Mouse (Mus musculus) limb, embryonic 14.5 days (tissue): ENCODE measurements around the gene Zfp202. TPM values are rescaled to one million over a fixed set of nuclear protein-coding genes. Genes with fewer than 3 reads are reported as not detected.
"Not testable (repeated sequence)": the region's sequence is repeated elsewhere in the genome, so short reads cannot be mapped to it uniquely, and the experiment has no call there.

Experiments used
- ATAC-seq: fragments of 200-750 bp; cut with Nextera tagmentation; 2 replicates; pipeline ENCODE4 v1.8.0; 2017; ENCODE audit warnings: low read depth, moderate number of reproducible peaks, moderate TSS enrichment; ENCODE audit not compliant: low FRiP score
- DNase-seq: peaks from one replicate; pipeline ENCODE4 v3.0.0-alpha.2; 2015; ENCODE audit warnings: low spot score
- H3K27ac ChIP-seq: fragments of 300-500 bp; sonication (generic); replicated peaks from 2 replicates; pipeline ENCODE4 v1.5.1; 2014; ENCODE audit warnings: low read depth, mild to moderate bottlenecking, low read length, moderate library complexity, mixed read lengths
- H3K27me3 ChIP-seq: fragments of 300-500 bp; sonication (generic); 2 replicates; pipeline ENCODE4 v1.6.1; 2014; ENCODE audit warnings: low read length, mixed read lengths; ENCODE audit not compliant: control insufficient read depth, insufficient read depth
- H3K36me3 ChIP-seq: fragments of 300-500 bp; sonication (generic); 2 replicates; pipeline ENCODE4 v1.6.1; 2014; ENCODE audit warnings: mild to moderate bottlenecking, low read length, moderate library complexity, mixed read lengths; ENCODE audit not compliant: control insufficient read depth, insufficient read depth
- H3K4me1 ChIP-seq: fragments of 300-500 bp; sonication (generic); 2 replicates; pipeline ENCODE4 v1.6.1; 2014; ENCODE audit warnings: antibody characterized with exemption, low read length, mixed read lengths; ENCODE audit not compliant: control insufficient read depth, insufficient read depth
- H3K4me2 ChIP-seq: fragments of 300-500 bp; sonication (generic); replicated peaks from 2 replicates; pipeline ENCODE4 v1.6.1; 2014; ENCODE audit warnings: low read depth, mild to moderate bottlenecking, low read length, moderate library complexity; ENCODE audit not compliant: severe bottlenecking
- H3K4me3 ChIP-seq: fragments of 300-500 bp; sonication (generic); replicated peaks from 2 replicates; pipeline ENCODE4 v1.5.1; 2014; ENCODE audit warnings: low read length
- H3K9ac ChIP-seq: fragments of 300-500 bp; sonication (generic); 2 replicates; pipeline ENCODE4 v1.6.1; 2014; ENCODE audit warnings: mild to moderate bottlenecking, low read depth, low read length, moderate library complexity; ENCODE audit not compliant: severe bottlenecking
- H3K9me3 ChIP-seq: fragments of 300-500 bp; sonication (generic); 2 replicates; pipeline ENCODE4 v1.6.1; 2016; ENCODE audit warnings: low read length; ENCODE audit not compliant: control insufficient read depth
- POLR2A ChIP-seq: fragments of 200-500 bp; IDR thresholded peaks from 2 replicates; pipeline ENCODE4 v1.8.0; 2012; ENCODE audit warnings: inconsistent platforms, mild to moderate bottlenecking, moderate library complexity, borderline replicate concordance; ENCODE audit not compliant: insufficient read depth, insufficient read length; ENCODE audit errors: extremely low read depth
- WGBS: fragments of 180-500 bp; shearing (Covaris S2); extraction: QIAGEN DNeasy Blood & Tissue Kit; methylation state at CpG from one replicate; pipeline ENCODE4 v1.1.7; 2014; 5-methylcytosine and 5-hydroxymethylcytosine counted together
- polyA plus RNA-seq, 2 experiments: library from polyadenylated mRNA; depleted of rRNA in 1 of 2; stranded (reverse) in 1 of 2; unstranded in 1 of 2; fragments of >200 nt; fragmentation: Nextera tagmentation in 1 of 2; extraction: Ambion mirVana in 1 of 2; gene quantifications; 2 replicates each; pipeline versions ENCODE4 v1.2.1 to v1.2.3; 2012 to 2014

The Zfp202 gene
- 5.6 and 6.3 TPM in 2 replicates for polyA plus RNA-seq (2012; rRNA removed)
- 6.3 and 6.7 TPM in 2 replicates for polyA plus RNA-seq (2014; fragmentation: Nextera tagmentation; extraction: Ambion mirVana)

DNA sequence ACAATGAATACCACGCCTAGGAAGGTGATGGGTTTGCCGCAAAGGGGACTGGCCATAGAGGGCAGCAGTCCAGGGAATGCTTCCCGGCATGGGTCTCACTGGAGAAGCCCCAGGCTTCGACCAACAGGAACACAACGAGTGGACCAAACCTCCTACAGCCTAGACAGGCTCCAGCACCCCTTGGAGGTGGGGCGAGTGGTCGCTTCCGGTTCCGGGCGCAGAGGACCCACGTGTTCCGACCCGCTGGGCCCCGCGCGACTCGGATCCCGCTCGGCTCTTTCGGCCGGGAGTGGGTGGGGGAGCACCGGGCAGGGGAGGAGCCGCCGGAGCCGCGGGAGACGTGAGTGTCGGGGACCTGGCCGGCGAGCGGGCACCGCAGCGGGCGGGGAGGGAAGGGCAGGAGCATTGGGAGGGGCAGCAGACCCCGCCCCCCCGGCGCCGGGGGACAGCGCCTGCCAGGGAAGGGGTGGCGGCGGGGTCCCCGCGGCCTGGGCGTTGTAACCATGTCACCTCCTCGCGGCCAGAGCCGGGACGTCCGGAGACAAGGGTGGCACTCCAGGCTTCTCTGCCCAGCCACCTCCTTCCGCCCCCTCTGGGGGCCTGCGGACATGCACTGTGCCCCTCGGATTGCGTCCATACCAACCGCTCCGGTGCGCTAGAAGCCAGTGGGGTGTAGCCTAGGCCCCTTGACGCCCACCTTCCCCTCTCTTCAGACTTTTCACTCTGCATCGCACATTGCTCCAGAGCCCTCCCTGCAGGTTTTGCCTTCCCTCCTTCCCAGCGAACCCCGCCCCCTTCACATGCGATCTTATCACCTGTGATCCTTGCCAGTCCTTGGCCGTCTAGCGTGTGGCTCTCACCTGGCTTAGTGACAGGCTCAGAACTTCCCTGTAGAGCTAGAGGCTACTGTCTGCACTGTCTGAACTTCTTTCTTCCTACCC is at the start of gene Zfp202:
TSS of gene Zfp202 (plus strand) at position 219 of the 941 bp plus-strand sequence.
- peak; percentile 88 for DNase-seq
- Histone ChIP-seq H3K4me2 (peak within 1 kb of the TSS; percentile 84), H3K9me3 (no peaks in the 10 kb centered on the region), H3K27me3 (no peaks in the 10 kb centered on the region), H3K4me3 (peak within 1 kb of the TSS; percentile 85), H3K36me3 (no peaks in the 10 kb centered on the region), H3K4me1 (peaks cover 14% of the 10 kb centered on the region), H3K27ac (peak within 1 kb of the TSS; percentile 55; the same call in 1 of the 2 replicates), H3K9ac (peak within 1 kb of the TSS; percentile 88)
- peak; percentile 97 for ATAC-seq
- WGBS: under 1% methylated on average over 39 of the region's 63 CpGs
- peak; percentile 47; the same call in 1 of the 2 replicates for TF ChIP-seq POLR2A

DNA sequence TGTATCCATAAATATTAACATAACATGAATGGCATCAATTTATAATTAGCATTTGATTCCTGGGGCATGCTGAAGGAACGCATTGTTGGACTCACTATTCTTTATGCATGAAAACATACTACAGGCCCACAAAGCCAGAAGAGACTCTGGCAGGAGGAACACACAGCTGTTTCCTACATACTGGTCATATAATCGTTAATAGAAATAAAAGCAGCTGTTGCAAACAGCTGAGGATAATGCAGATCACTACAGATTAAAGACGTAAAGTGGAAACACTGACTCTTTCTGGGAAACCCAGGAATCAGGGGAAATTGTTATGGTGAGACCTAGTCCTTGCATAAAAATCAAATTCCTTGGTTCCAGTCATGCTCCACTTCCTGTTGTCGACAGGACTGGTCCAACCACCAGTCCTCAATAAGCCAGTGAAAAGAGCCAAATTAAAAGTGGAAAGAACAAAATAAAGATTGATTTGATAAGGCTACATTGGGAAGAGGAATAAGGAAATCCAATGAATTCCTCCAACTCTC is 36.9 kb upstream of the Zfp202 start:
- TF ChIP-seq POLR2A: no peak
- Histone ChIP-seq H3K4me2 (no peak overlapping the region), H3K27me3 (no peaks in the 10 kb centered on the region), H3K9ac (no peak overlapping the region), H3K4me3 (no peak overlapping the region), H3K27ac (no peak overlapping the region), H3K36me3 (no peaks in the 10 kb centered on the region), H3K9me3 (no peaks in the 10 kb centered on the region), H3K4me1 (no peaks in the 10 kb centered on the region)
- ATAC-seq (peak; percentile 86), DNase-seq (peak; percentile 52)
- 45% methylated on average over 4 of the region's 4 CpGs for whole genome bisulfite sequencing

DNA sequence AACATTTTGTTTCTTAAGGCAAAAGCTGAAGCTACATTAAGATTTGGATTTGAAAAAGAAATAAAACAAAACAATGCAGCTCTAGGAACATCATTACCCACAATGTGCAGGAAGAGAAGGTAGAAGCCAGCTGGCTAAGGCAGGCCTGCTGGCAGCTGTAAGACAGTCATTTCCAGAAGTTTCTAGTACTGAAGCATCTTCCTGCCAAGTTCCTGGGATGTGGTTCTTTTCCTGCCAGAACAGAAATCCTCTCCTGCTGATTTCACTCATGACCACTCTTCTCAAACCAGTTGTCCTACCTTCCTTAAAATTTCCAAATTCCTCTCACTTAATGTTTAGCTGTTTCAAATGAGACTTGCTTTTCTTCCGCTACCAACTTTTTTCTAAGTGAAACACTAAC is 25.7 kb upstream of the Zfp202 start:
- no peak overlapping the region for H3K9ac ChIP-seq
- no peaks in the 10 kb centered on the region for H3K36me3 ChIP-seq
- no peak for ATAC-seq
- TF ChIP-seq POLR2A: no peak
- no peaks in the 10 kb centered on the region for H3K27me3 ChIP-seq
- DNase-seq: peak; percentile 26
- no peak overlapping the region for H3K27ac ChIP-seq
- no peaks in the 10 kb centered on the region for H3K9me3 ChIP-seq
- WGBS: 95% methylated on average over 1 of the region's 1 CpGs
- H3K4me3 ChIP-seq: no peak overlapping the region
- no peak overlapping the region for H3K4me2 ChIP-seq
- H3K4me1 ChIP-seq: no peaks in the 10 kb centered on the region

DNA sequence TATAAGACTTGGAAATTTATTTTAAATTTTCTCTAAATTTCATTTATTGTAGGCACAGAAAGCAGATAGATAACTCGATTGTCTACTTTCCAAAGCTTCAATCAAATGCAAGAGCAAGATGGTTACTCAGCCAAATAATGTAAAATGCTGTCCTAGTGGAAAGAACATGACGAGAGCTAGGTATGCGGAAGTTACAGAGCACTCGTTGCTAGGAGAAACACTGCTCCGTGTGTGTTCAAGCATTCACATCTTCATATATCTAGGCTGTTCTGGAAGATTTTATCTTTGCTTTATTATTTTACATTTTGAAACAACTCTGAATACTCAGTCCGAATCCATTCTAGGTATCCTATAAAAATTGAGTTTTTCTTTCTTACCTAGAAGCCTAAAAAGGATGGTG is 15.1 kb upstream of the Zfp202 start:
- H3K9ac ChIP-seq: no peak overlapping the region
- ATAC-seq (no peak), DNase-seq (no peak)
- WGBS: 79% methylated on average over 6 of the region's 6 CpGs
- H3K36me3 ChIP-seq: no peaks in the 10 kb centered on the region
- H3K27me3 ChIP-seq: no peaks in the 10 kb centered on the region
- TF ChIP-seq POLR2A: no peak
- H3K27ac ChIP-seq: no peak overlapping the region
- no peaks in the 10 kb centered on the region for H3K9me3 ChIP-seq
- no peaks in the 10 kb centered on the region for H3K4me1 ChIP-seq
- H3K4me3 ChIP-seq: no peak overlapping the region
- no peak overlapping the region for H3K4me2 ChIP-seq

DNA sequence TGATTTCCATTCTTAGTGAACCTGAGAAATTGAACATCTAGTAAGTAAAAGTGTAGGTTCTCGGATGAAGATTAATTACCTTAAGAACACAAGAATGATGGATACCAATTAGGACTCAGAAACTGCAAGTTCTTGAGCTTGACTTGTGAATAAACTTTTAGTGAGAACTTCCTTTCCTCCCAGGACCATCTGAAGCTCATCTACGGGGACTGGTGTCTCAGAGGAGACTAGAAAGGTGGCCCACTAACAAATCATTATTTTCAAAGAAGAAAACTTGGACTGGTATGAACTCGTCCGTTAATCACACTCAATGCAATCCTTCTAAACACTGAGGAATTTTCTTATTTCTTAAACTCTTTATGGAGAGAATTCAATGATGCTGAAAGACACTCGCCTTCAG is 11.5 kb upstream of the Zfp202 start, which contains the start of gene Olfr986:
TSS of gene Olfr986 (plus strand) at position 301 of the 400 bp plus-strand sequence.
- DNase-seq (no peak), ATAC-seq (no peak)
- Histone ChIP-seq H3K9me3 (no peaks in the 10 kb centered on the region), H3K9ac (no peak within 1 kb of the TSS), H3K36me3 (no peaks in the 10 kb centered on the region), H3K27me3 (no peaks in the 10 kb centered on the region), H3K4me3 (no peak within 1 kb of the TSS), H3K4me2 (no peak within 1 kb of the TSS), H3K4me1 (no peaks in the 10 kb centered on the region), H3K27ac (no peak within 1 kb of the TSS)
- no peak for TF ChIP-seq POLR2A
- 86% methylated on average over 5 of the region's 5 CpGs for WGBS

DNA sequence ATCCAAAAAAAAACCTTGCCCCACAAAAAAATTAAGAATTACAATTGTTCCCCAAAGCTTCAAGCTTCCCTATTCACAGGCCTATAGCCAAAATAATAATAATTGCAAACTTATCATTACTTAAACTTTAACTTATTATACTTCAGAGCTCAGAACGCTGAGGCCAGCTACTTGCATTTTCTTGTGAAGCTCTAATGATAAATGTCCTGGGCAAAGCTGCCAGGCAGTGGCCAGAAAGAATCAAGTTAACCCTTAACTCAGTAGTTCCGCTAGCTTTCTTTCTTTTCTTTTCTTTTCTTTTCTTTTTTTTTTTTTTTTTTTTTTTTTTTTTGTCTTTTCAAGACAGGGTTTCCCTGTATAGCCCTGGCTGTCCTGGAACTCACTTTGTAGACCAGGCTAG is 7.0 kb upstream of the Zfp202 start:
- H3K27ac ChIP-seq, H3K4me1 ChIP-seq, H3K36me3 ChIP-seq, H3K27me3 ChIP-seq, ATAC-seq, H3K9me3 ChIP-seq, H3K9ac ChIP-seq, H3K4me2 ChIP-seq, DNase-seq, H3K4me3 ChIP-seq: not testable (repeated sequence)
- 75% methylated on average over 2 of the region's 2 CpGs for WGBS
